Mouse (Mus musculus) lung, postnatal 14 days (tissue): Measurements from ENCODE around the gene Dll1.

ENCODE experiments used
- DNase-seq: peaks from one replicate; pipeline ENCODE4 v3.0.0; 2021

The Dll1 gene

GRCm38 (mm10) chr17:15325976-15326842 lies 50.5 kb downstream of the Dll1 start:
- peak; percentile 9 for DNase-seq

GRCm38 (mm10) chr17:15323191-15323834 lies 53.4 kb downstream of the Dll1 start:
- DNase-seq = peak; percentile 34
